In genomic region chr7:25009099-25009700, GRCm38 (mm10) we compare ENCODE assay signal across 7 mouse cellular contexts. TPM values are rescaled to one million over a fixed set of nuclear protein-coding genes. Genes with fewer than 3 reads are reported as not detected.
DNase-seq lines count a peak whose midpoint lies in the region; ATAC-seq and TF ChIP-seq lines count a peak whose summit lies in the region.

No protein-coding gene starts in this region.

- H3K4me2 ChIP-seq in forebrain, embryonic 12.5 days: peak overlapping the region; percentile 65

- DNase-seq in cerebellum, adult 9-10 months: peak; percentile 82
- DNase-seq in left cerebral cortex, adult 11 months (ENCODE audit: low spot score): peak; percentile 58
- DNase-seq in natural killer cell, adult 2 months (ENCODE audit: low spot score in 2 of 2): no peak
- no peak for DNase-seq in lung, adult 18-20 months
- no peak for DNase-seq in urinary bladder, postnatal 25 days (ENCODE audit: low spot score)

- H3K9ac ChIP-seq in forebrain, embryonic 12.5 days: peak overlapping the region; percentile 29

- no peaks in the 10 kb centered on the region for H3K9me3 ChIP-seq in forebrain, embryonic 12.5 days

- H3K36me3 ChIP-seq in forebrain, embryonic 12.5 days (replicated peaks): peaks cover 30% of the 10 kb centered on the region

- WGBS in forebrain, embryonic 12.5 days: 5% methylated on average over 20 of the region's 20 CpGs
- 4% methylated on average over 20 of the region's 20 CpGs for WGBS in olfactory bulb, adult 2 months

- peak overlapping the region; percentile 20 for H3K4me3 ChIP-seq in forebrain, embryonic 12.5 days (replicated peaks)
- H3K4me3 ChIP-seq in olfactory bulb, adult 2 months (ENCODE audit: insufficient read depth, low read depth, low read length): peak overlapping the region; percentile 50

- no peak for TF ChIP-seq POLR2A in olfactory bulb, adult 2 months (IDR thresholded peaks at IDR 0.05; ENCODE audit: insufficient read depth, low read depth, low read length)

- H3K27ac ChIP-seq in forebrain, embryonic 12.5 days: peak overlapping the region; percentile 93
- H3K27ac ChIP-seq in olfactory bulb, adult 2 months (ENCODE audit: insufficient read depth, low read depth, low read length): peak overlapping the region; percentile 100

- ATAC-seq in forebrain, embryonic 12.5 days (ENCODE audit: low FRiP score): peak; percentile 27; the same call in 1 of the 2 replicates

- peaks cover 87% of the 10 kb centered on the region for H3K27me3 ChIP-seq in forebrain, embryonic 12.5 days

- no peak for TF ChIP-seq CTCF in olfactory bulb, adult 2 months (IDR thresholded peaks at IDR 0.05; ENCODE audit: insufficient read depth, low read depth, low read length)

- peaks cover 66% of the 10 kb centered on the region for H3K4me1 ChIP-seq in forebrain, embryonic 12.5 days
- peaks cover 50% of the 10 kb centered on the region for H3K4me1 ChIP-seq in olfactory bulb, adult 2 months (ENCODE audit: control insufficient read depth, insufficient read depth, low read length)

RNA-seq across cellular contexts. Expression of gene Atp1a3, which starts 3.4 kb away (rescaled TPM):
- polyA plus RNA-seq in forebrain, embryonic 12.5 days (2016; fragmentation: Nextera tagmentation; extraction: Ambion mirVana): 68.2 and 87.4 TPM in 2 replicates
- polyA plus RNA-seq in olfactory bulb, adult 2 months (2012; ENCODE audit: insufficient read depth, insufficient read length, low replicate concordance, missing spikeins): 361 and 745 TPM in 2 replicates

RNA-seq across cellular contexts. Expression of gene Rabac1, which starts 36.6 kb away (rescaled TPM):
- polyA plus RNA-seq in forebrain, embryonic 12.5 days (2016; fragmentation: Nextera tagmentation; extraction: Ambion mirVana): 82.3 and 87.7 TPM in 2 replicates
- not detected in 2 replicates for polyA plus RNA-seq in olfactory bulb, adult 2 months (2012; ENCODE audit: insufficient read depth, insufficient read length, low replicate concordance, missing spikeins)

Comparison
In these comparisons a context has a peak if more than half of its experiments do, and no peak if none do; other contexts are left out.
1. DNase-seq: peak in cerebellum, adult 9-10 months (single experiment) and left cerebral cortex, adult 11 months (single experiment); none in natural killer cell, adult 2 months (0 of 2), lung, adult 18-20 months (0 of 2) and urinary bladder, postnatal 25 days (single experiment).